Mouse (Mus musculus) heart, adult 18-20 months (tissue): ENCODE data around the gene Fat2. TPM values are rescaled to one million over a fixed set of nuclear protein-coding genes. Genes with fewer than 3 reads are reported as not detected.

Experiments
- total RNA-seq, 2 experiments: library from RNA; stranded (reverse); gene quantifications; 2 replicates each; pipeline ENCODE4 v1.2.3; 2021

Gene Fat2
- total RNA-seq, 2 experiments from 2014 or later, result 0.13 to 0.15 TPM

Other genes with a start within 250 kb of the Fat2 start
- 10 to 100 TPM in 1 of 2 experiments, 1 to 10 TPM in 1; 9.2 to 13.8 TPM for gene Gm2a, start 238.4 kb downstream of the Fat2 start, total RNA-seq
- not detected for gene Slc36a3, start 184.9 kb downstream of the Fat2 start, total RNA-seq
- gene Slc36a2, start 151.5 kb downstream of the Fat2 start, total RNA-seq, result 10 to 100 TPM; 11.4 to 22.0 TPM
- gene Slc36a1, start 132.2 kb downstream of the Fat2 start, total RNA-seq, result 10 to 100 TPM; 10.3 to 11.8 TPM
- gene Sparc, start 86.6 kb upstream of the Fat2 start, total RNA-seq, result 100 to 1,000 TPM; 264 to 308 TPM
- gene Atox1, start 124.7 kb upstream of the Fat2 start, total RNA-seq, result 100 to 1,000 TPM in 1 of 2 experiments, 10 to 100 TPM in 1; 98.7 to 104 TPM
- 10 to 100 TPM; 40.5 to 41.3 TPM for gene G3bp1, start 133.1 kb upstream of the Fat2 start, total RNA-seq